Mouse (Mus musculus) embryonic facial prominence, embryonic 12.5 days (tissue): ENCODE data around the gene P3h1. TPM values are rescaled to one million over a fixed set of nuclear protein-coding genes. Genes with fewer than 3 reads are reported as not detected.

ENCODE experiments used
- ATAC-seq: fragments of 200-750 bp; cut with Nextera tagmentation; 2 replicates; pipeline ENCODE4 v1.8.0; 2017; ENCODE audit not compliant: insufficient number of reproducible peaks, insufficient read depth, low FRiP score, low TSS enrichment
- H3K27ac ChIP-seq: fragments of 300-500 bp; sonication (generic); 2 replicates; pipeline ENCODE4 v1.5.1; 2016; ENCODE audit warnings: mild to moderate bottlenecking
- H3K27me3 ChIP-seq: fragments of 300-500 bp; sonication (generic); 2 replicates; pipeline ENCODE4 v1.6.1; 2016; ENCODE audit warnings: mild to moderate bottlenecking, moderate library complexity
- H3K36me3 ChIP-seq: fragments of 300-500 bp; sonication (generic); 2 replicates; pipeline ENCODE4 v1.6.1; 2016; ENCODE audit warnings: mild to moderate bottlenecking
- H3K4me1 ChIP-seq: fragments of 300-500 bp; sonication (generic); 2 replicates; pipeline ENCODE4 v1.6.1; 2016
- H3K4me2 ChIP-seq: fragments of 300-500 bp; sonication (generic); replicated peaks from 2 replicates; pipeline ENCODE4 v1.6.1; 2016; ENCODE audit warnings: mild to moderate bottlenecking, moderate library complexity
- H3K4me3 ChIP-seq: fragments of 300-500 bp; sonication (generic); 2 replicates; pipeline ENCODE4 v1.5.1; 2016; ENCODE audit warnings: mild to moderate bottlenecking
- H3K9ac ChIP-seq: fragments of 300-500 bp; sonication (generic); 2 replicates; pipeline ENCODE4 v1.6.1; 2016; ENCODE audit warnings: mild to moderate bottlenecking, moderate library complexity
- H3K9me3 ChIP-seq: fragments of 300-500 bp; sonication (generic); 2 replicates; pipeline ENCODE4 v1.6.1; 2016; ENCODE audit warnings: mild to moderate bottlenecking, moderate library complexity
- WGBS: fragments of 180-500 bp; shearing (Covaris S2); methylation state at CpG from one replicate; pipeline ENCODE4 v1.1.7; 2016; 5-methylcytosine and 5-hydroxymethylcytosine counted together
- polyA plus RNA-seq: library from polyadenylated mRNA; unstranded; fragments of >200 nt; fragmentation: Nextera tagmentation; extraction: Ambion mirVana; gene quantifications from 2 replicates; pipeline ENCODE4 v1.2.1, GENCODE M21; 2016

P3h1 gene
- polyA plus RNA-seq, 1 experiment from 2014 or later, result 39.1 TPM

DNA sequence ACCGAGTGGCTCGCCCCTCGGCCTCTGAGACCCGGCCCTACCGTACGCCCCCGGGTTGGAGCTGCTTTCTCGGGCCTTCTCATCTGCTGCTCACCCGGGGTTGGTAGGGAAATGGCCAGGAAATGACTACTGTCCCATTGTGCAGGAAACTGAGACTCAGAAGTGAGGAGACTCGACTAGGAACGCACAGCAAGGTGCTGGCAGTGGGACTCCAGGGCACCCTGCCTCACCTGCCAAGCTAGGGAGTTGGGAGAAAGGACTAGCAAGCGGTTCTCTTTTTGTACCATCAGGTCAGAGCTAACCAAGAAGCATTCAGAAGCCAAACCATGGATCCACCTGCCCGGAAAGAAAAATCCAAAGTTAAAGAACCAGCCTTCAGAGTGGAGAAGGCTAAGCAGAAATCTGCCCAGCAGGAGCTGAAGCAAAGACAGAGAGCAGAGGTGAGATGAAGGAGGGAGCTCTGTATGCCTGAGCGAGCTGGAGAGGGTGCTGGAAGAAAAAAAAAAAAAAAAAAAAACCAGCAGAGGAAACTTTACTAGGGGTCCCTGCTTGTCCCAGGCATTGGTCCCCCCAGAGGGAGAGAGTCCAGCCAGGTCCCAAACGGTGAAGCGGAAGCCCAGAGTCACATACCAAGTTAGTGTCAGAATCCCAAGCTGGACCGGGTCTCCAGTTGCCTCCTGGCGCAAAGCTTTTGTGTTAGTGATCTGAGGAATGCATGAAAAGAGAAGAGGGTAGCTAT is 37.0 kb upstream of the P3h1 start:
- no peaks in the 10 kb centered on the region for H3K9me3 ChIP-seq
- peak overlapping the region; percentile 70 for H3K4me2 ChIP-seq
- H3K4me3 ChIP-seq, result peak overlapping the region; percentile 63
- H3K9ac ChIP-seq, result peak overlapping the region; percentile 72
- H3K4me1 ChIP-seq, result peaks cover 14% of the 10 kb centered on the region; the same call in 1 of the 2 replicates
- peak overlapping the region; percentile 83 for H3K27ac ChIP-seq
- WGBS, result 9% methylated on average over 18 of the region's 18 CpGs
- no peak; the same call in 1 of the 2 replicates for ATAC-seq
- no peaks in the 10 kb centered on the region for H3K27me3 ChIP-seq
- H3K36me3 ChIP-seq, result peaks cover 12% of the 10 kb centered on the region

DNA sequence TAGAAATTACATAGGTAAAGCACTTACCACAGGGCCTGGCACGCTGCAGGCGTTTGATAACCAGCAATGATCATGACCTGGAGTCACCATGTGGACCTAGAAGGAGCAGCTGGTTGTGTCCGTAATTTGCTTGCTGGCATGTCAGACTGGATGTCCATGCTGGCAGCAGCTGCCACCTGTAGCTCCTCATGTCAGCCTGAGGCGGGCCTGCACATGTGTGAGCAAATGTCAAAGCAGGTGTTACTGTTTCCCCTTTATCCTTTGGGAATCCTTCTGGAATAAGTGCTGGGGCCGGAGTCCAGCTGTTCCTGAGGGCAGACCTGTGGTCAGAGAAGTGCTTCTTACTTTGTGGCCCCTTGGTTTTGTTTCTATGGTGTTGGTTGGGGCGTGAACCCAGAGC is 34.6 kb upstream of the P3h1 start:
- ATAC-seq, result no peak
- H3K4me3 ChIP-seq, result no peak overlapping the region
- H3K4me1 ChIP-seq, result peaks cover 14% of the 10 kb centered on the region; the same call in 1 of the 2 replicates
- peaks cover 23% of the 10 kb centered on the region for H3K36me3 ChIP-seq
- H3K27me3 ChIP-seq, result no peaks in the 10 kb centered on the region
- WGBS, result 77% methylated on average over 6 of the region's 6 CpGs
- no peak overlapping the region for H3K27ac ChIP-seq
- H3K4me2 ChIP-seq, result no peak overlapping the region
- H3K9me3 ChIP-seq, result no peaks in the 10 kb centered on the region
- no peak overlapping the region for H3K9ac ChIP-seq

DNA sequence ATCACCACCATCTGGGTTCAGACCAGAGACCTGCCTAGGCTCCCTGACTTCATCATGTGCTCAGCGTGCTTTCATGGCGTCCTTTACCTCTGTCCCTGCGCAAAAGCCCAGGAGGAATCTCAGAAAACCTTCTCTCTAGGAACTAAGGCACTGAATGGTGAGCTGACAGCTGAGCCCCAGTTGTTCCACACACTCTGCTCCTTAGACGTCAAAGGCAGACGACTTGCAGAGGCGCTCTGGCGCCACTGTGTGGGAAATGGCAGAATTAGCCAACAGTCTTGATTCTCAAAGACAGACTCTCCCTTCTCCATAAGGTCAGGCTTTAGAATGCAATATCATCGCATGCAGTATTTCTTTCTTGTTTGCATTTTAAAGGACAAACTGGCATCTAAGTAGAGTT is 28.0 kb upstream of the P3h1 start:
- H3K27me3 ChIP-seq, result no peaks in the 10 kb centered on the region
- H3K9me3 ChIP-seq, result no peaks in the 10 kb centered on the region
- H3K9ac ChIP-seq, result no peak overlapping the region
- H3K36me3 ChIP-seq, result peaks cover 13% of the 10 kb centered on the region
- no peak overlapping the region for H3K27ac ChIP-seq
- 16% methylated on average over 8 of the region's 8 CpGs for WGBS
- no peak for ATAC-seq
- no peaks in the 10 kb centered on the region for H3K4me1 ChIP-seq
- H3K4me3 ChIP-seq, result no peak overlapping the region
- H3K4me2 ChIP-seq, result no peak overlapping the region

DNA sequence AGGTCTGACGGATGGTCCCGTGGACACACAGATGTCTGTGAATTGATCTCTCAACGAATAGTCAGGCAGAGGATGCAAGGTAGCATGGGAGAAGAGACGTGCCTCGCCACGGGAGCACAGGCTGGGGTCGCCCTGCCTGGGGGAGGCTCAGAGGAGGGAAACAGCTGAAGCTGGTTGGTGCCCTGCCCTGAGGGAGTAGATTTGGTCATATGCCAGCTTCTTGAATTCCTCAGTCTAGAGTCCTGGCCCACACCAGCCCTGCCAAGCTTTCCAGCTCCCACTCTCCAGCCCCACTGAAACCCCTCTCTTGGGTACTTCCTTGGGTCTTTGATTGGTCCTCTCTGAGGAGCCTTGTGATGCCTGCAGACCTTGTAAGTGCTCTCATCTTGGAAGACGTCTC is 16.0 kb upstream of the P3h1 start:
- no peaks in the 10 kb centered on the region for H3K9me3 ChIP-seq
- no peak overlapping the region for H3K9ac ChIP-seq
- no peak overlapping the region for H3K27ac ChIP-seq
- H3K4me3 ChIP-seq, result no peak overlapping the region
- 70% methylated on average over 8 of the region's 8 CpGs for WGBS
- no peaks in the 10 kb centered on the region for H3K27me3 ChIP-seq
- H3K36me3 ChIP-seq, result no peaks in the 10 kb centered on the region
- peaks cover 7% of the 10 kb centered on the region; the same call in 1 of the 2 replicates for H3K4me1 ChIP-seq
- no peak overlapping the region for H3K4me2 ChIP-seq
- ATAC-seq, result no peak

DNA sequence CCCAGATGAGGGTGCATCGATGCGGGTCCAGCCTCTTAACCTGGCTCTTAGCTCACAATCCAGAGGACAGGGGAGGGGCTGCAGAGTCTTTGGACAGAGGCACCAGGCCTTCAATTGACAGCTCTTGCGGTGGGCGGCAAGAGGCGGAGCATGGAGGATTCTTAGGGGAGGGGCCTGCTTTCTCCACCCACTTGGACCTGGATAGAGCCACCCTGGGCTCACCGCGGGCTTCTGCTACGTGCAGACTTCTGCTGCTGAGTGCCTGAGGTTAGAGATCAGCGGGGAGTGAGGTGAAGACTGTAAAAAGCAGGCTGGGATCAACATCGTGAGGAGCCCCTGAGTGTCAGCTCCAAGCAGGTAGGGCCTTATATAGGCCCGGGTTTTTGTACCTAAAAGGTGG is 14.5 kb upstream of the P3h1 start, which contains the start of gene Tmem269:
TSS of gene Tmem269 (minus strand) at position 49 of the 400 bp plus-strand sequence.
- Histone ChIP-seq H3K27me3 (no peaks in the 10 kb centered on the region), H3K9ac (no peak within 1 kb of the TSS), H3K9me3 (no peaks in the 10 kb centered on the region), H3K36me3 (no peaks in the 10 kb centered on the region), H3K4me2 (no peak within 1 kb of the TSS), H3K27ac (no peak within 1 kb of the TSS), H3K4me3 (no peak within 1 kb of the TSS), H3K4me1 (peaks cover 7% of the 10 kb centered on the region; the same call in 1 of the 2 replicates)
- peak; percentile 32; the same call in 1 of the 2 replicates for ATAC-seq
- WGBS, result 13% methylated on average over 11 of the region's 11 CpGs

DNA sequence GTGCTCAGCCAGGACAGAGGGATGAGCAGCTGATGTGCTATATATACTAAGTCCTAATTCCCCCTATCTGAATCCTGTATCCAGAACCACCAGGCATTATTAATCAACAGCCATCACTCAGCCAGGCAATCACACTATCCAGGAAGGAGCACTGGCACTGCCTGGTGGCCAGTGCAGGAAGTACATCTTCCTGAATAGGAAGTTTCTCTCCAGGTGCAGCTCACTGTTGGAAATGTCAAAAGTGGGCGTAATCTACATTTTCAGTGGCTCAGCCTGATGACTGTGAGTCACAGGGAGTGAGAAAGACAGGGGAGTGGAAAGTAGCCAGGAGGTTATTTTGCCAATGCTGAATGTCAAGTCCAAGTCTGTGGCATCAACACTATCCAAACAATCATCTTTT is 9.0 kb upstream of the P3h1 start:
- Histone ChIP-seq H3K4me3 (no peak overlapping the region), H3K4me2 (no peak overlapping the region), H3K36me3 (peaks cover 48% of the 10 kb centered on the region), H3K9ac (no peak overlapping the region), H3K9me3 (no peaks in the 10 kb centered on the region), H3K4me1 (no peaks in the 10 kb centered on the region), H3K27ac (no peak overlapping the region), H3K27me3 (no peaks in the 10 kb centered on the region)
- 94% methylated on average over 1 of the region's 1 CpGs for WGBS
- no peak for ATAC-seq

DNA sequence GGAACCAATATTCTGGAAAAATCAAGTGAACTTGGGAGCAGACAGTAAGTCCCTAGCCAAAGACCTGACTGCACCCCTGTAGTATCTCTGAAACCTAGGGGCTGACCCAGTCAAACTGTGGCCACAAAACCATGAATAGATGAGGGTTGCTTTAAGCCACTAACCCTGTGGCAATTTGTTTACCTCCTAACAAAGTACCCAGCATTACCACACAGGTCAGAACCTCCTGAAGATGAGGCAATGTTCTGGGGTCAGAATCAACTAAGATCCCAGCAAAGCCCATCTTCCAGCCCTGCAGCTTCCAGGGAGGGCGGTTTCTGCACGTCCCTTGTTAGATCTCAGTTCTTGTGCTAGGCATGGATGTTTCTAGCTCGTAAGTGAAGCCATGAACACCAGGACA is 8.2 kb upstream of the P3h1 start:
- 95% methylated on average over 3 of the region's 3 CpGs for WGBS
- H3K9me3 ChIP-seq, result no peaks in the 10 kb centered on the region
- H3K4me2 ChIP-seq, result no peak overlapping the region
- H3K9ac ChIP-seq, result no peak overlapping the region
- no peak overlapping the region for H3K27ac ChIP-seq
- H3K27me3 ChIP-seq, result no peaks in the 10 kb centered on the region
- peaks cover 50% of the 10 kb centered on the region for H3K36me3 ChIP-seq
- H3K4me3 ChIP-seq, result no peak overlapping the region
- H3K4me1 ChIP-seq, result no peaks in the 10 kb centered on the region
- no peak for ATAC-seq

DNA sequence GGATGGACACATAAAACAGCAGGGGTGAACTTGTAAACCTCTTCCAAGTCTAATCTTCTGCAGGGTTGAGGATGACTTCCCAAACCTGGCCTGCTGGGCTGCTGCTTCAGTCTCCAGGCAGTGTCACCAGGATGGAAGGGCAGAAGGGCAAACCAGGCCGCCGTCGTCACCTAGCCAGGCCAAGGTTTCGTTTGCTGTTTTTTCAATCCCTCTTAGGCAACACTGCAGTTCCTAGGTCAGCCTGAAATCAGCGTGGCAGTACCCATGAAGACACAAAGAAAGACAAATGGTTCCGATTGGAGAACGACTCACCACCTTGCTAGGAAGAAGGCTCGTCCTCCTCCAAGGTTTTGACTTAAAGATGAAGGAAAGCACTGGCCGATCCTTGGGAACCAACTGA is 7.0 kb upstream of the P3h1 start:
- no peak overlapping the region for H3K4me2 ChIP-seq
- no peak overlapping the region for H3K9ac ChIP-seq
- H3K36me3 ChIP-seq, result peaks cover 50% of the 10 kb centered on the region
- no peak overlapping the region for H3K4me3 ChIP-seq
- no peak overlapping the region for H3K27ac ChIP-seq
- H3K9me3 ChIP-seq, result no peaks in the 10 kb centered on the region
- no peaks in the 10 kb centered on the region for H3K4me1 ChIP-seq
- no peak for ATAC-seq
- WGBS, result 85% methylated on average over 9 of the region's 9 CpGs
- H3K27me3 ChIP-seq, result no peaks in the 10 kb centered on the region

DNA sequence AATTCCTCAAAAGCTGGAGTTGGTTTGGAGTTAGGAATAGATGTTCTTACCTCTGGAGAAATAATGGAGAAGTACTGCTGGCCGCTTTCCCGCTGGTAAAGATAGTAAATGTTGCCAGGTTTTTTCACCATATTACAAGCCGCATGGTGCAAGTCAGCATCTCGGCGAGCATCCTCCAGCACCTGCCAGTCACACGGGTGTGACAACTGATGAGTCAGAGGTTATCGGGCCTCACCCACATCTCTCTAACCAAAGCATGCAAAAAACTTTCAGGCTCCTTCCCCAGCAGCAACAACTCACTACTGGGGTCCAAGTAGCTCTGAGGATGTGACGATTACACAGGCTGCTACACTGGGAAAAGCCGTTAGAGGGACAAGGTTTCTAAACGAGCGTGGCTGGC is 6.0 kb upstream of the P3h1 start:
- Histone ChIP-seq H3K4me1 (peaks cover 6% of the 10 kb centered on the region; the same call in 1 of the 2 replicates), H3K9ac (no peak overlapping the region), H3K27ac (no peak overlapping the region), H3K4me2 (no peak overlapping the region), H3K9me3 (no peaks in the 10 kb centered on the region), H3K27me3 (no peaks in the 10 kb centered on the region), H3K36me3 (peaks cover 50% of the 10 kb centered on the region), H3K4me3 (no peak overlapping the region)
- 95% methylated on average over 11 of the region's 11 CpGs for WGBS
- ATAC-seq, result no peak

DNA sequence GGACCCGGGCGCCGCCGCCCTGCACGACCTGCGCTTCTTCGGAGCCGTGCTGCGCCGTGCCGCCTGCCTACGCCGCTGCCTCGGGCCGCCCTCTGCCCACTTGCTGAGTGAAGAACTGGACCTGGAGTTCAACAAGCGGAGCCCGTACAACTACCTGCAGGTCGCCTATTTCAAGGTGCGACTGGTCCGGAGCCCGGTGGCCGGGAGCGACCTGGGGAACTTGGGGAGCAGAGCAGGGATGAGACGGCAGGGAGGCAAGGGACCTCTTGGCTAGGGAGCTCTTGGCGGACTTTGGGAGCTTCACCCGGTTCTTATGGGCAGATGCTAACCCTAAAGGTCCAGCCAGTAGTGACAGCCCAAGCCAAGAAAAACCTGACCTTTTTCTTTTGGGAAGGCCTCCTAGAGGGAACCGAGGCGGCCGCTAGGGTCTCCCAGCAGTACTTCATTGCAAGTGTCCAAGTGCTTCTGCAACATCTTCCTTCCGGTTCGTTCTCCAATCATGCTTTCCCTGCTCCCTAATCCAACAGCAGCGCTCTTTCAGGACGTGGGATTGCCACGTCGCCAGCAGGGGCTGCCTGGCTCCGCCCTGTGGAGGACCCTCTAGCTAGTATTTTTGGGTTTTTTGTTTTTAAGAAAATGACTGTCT is 664 bp downstream of the P3h1 start:
- peak overlapping the region; percentile 71 for H3K27ac ChIP-seq
- H3K4me1 ChIP-seq, result peaks cover 7% of the 10 kb centered on the region; the same call in 1 of the 2 replicates
- peak; percentile 29 for ATAC-seq
- peak overlapping the region; percentile 83 for H3K9ac ChIP-seq
- no peaks in the 10 kb centered on the region for H3K27me3 ChIP-seq
- H3K9me3 ChIP-seq, result no peaks in the 10 kb centered on the region
- WGBS, result under 1% methylated on average over 36 of the region's 36 CpGs
- peak overlapping the region; percentile 75 for H3K4me3 ChIP-seq
- H3K36me3 ChIP-seq, result peaks cover 5% of the 10 kb centered on the region
- peak overlapping the region; percentile 71 for H3K4me2 ChIP-seq

DNA sequence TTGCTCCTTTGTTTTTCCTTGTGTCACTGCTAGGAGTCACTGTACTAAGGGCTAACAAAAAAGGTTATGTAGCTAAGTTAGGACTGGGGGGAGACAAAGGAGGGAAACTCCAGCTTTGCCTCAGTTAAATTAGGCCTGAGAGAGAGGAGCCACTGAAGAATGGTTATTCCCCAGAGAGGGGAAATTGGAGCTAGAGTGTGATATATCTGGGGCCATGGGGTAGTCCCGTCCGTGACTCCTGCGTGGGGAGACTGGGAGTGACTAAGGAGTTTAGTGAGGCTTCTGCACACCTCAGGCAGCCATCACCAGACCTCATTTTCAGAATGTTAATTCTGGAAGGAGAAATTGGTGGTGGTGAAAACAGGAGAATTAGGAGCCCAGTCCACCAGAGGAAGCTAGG is 1.6 kb downstream of the P3h1 start:
- H3K4me3 ChIP-seq, result peak overlapping the region; percentile 75
- no peak for ATAC-seq

DNA sequence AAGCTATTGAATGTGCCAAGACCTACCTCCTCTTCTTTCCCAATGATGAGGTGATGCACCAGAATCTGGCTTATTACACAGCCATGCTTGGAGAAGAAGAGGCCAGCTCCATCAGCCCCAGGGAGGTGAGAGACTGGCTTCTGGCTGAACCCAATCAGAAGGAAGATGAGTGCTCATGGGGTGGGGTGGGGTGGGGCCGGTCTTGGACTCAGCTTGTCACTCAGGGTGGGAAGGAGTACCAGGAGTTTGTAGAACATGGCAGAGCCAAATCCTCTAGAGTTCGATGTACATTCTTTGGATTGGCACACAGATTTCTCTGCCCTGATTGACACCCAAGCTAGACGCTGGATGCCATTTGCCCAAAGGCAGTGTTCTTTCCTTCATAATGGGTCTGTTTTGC is 5.9 kb downstream of the P3h1 start:
- no peak for ATAC-seq

More for the DNA sequence above, 1.6 kb downstream of the P3h1 start:
- no peak overlapping the region for H3K9ac ChIP-seq
- no peaks in the 10 kb centered on the region for H3K27me3 ChIP-seq
- H3K4me2 ChIP-seq, result peak overlapping the region; percentile 71
- H3K27ac ChIP-seq, result no peak overlapping the region
- no peaks in the 10 kb centered on the region for H3K9me3 ChIP-seq
- H3K4me1 ChIP-seq, result peaks cover 7% of the 10 kb centered on the region; the same call in 1 of the 2 replicates
- 80% methylated on average over 3 of the region's 3 CpGs for WGBS
- H3K36me3 ChIP-seq, result no peaks in the 10 kb centered on the region; the same call in 1 of the 2 replicates

More for the DNA sequence above, 5.9 kb downstream of the P3h1 start:
- H3K27me3 ChIP-seq, result no peaks in the 10 kb centered on the region
- H3K27ac ChIP-seq, result no peak overlapping the region; the same call in 1 of the 2 replicates
- H3K9me3 ChIP-seq, result no peaks in the 10 kb centered on the region
- H3K9ac ChIP-seq, result no peak overlapping the region
- no peak overlapping the region for H3K4me3 ChIP-seq
- peaks cover 31% of the 10 kb centered on the region for H3K36me3 ChIP-seq
- no peaks in the 10 kb centered on the region for H3K4me1 ChIP-seq
- 69% methylated on average over 3 of the region's 3 CpGs for WGBS
- H3K4me2 ChIP-seq, result no peak overlapping the region
